Mouse (Mus musculus): ENCODE data around the gene Cisd2.

GRCm38 (mm10) chr3:135393186-135393585 is 30.5 kb downstream of the Cisd2 start:
- TF ChIP-seq CTCF (IDR thresholded peaks at IDR 0.05; ENCODE audit: insufficient read depth, low read depth, low read length) (no peak), POLR2A (IDR thresholded peaks at IDR 0.05; ENCODE audit: insufficient read depth, low read depth, low read length) (no peak)
